Comparison of ENCODE assay signal across 16 mouse cellular contexts in the genomic region with DNA sequence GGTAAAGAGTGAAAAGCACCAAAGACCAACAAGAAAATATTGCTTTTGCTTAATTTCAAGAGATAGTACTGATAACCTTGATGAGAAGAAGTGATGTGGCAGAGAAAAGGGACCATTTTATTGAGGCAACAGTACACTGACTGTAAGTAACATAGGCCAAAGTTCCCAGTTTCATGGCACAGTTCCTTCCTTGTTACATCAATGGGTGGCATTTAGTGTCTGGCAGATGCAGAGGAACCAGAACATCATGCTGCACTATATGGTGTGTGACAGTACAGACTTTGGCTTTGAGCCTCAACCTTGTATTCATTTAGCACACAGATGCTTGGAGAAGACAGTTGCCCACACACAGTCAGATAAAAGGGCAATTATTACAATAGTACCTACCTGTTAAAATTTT.
"Had no signal": no experiment of that assay in that cellular context is flagged by ENCODE, and none has a peak within 500 bp of the region (broad histone marks: within the 10 kb centered on the region; RNA-seq: fewer than 3 reads in every experiment).

No protein-coding gene starts in this region.

- H3K4me3 ChIP-seq: neural tube, embryonic 13.5 days; neural tube, embryonic 15.5 days; stomach, embryonic 15.5 days had no signal

- H3K4me2 ChIP-seq: neural tube, embryonic 13.5 days; neural tube, embryonic 15.5 days; stomach, embryonic 15.5 days had no signal

- H3K27me3 ChIP-seq: neural tube, embryonic 13.5 days; neural tube, embryonic 15.5 days; stomach, embryonic 15.5 days had no signal

- H3K9ac ChIP-seq: neural tube, embryonic 13.5 days; neural tube, embryonic 15.5 days; stomach, embryonic 15.5 days had no signal

- H3K27ac ChIP-seq: neural tube, embryonic 13.5 days; neural tube, embryonic 15.5 days; stomach, embryonic 15.5 days; stomach, postnatal 0 days had no signal

- H3K9me3 ChIP-seq: neural tube, embryonic 13.5 days; neural tube, embryonic 15.5 days; stomach, embryonic 15.5 days had no signal

- H3K36me3 ChIP-seq: neural tube, embryonic 13.5 days; neural tube, embryonic 15.5 days; stomach, embryonic 15.5 days had no signal

- H3K4me1 ChIP-seq: neural tube, embryonic 13.5 days; neural tube, embryonic 15.5 days; stomach, embryonic 15.5 days had no signal

- DNase-seq: retina, postnatal 1 day; right cerebral cortex, adult 18-20 months; right cerebral cortex, postnatal 14 days; right cerebral cortex, postnatal 25 days; right cerebral cortex, postnatal 4 days; spleen, adult 18-20 months; thymus, adult 18-20 months; thymus, adult 2 months; thymus, postnatal 14 days; thymus, postnatal 25 days; thymus, postnatal 36 days; thymus, postnatal 4 days had no signal
